ENCODE assay signal across 1 mouse cellular context in the genomic region with DNA sequence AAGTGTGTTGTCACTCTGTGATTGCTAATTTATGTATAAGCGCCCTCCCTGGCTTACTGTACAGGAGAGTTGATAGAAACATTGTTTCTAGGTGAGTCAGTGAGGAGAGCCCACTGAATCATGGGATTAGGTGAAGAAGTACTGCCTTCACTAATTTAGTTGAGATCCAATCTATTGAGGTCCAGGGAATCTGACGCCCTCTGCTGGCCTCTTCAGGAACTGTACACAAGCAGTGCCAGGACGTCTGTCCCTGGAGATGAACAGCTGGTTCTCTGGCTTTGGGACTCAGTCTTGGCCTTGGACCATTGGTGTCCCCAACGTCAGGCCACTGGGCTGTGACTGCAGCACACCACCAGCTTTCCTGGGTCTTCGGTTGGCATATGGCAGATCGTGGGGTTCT.
TF ChIP-seq lines count a peak whose summit lies in the region.

No protein-coding gene starts in this region.

TF ChIP-seq in MEL, 35 proteins besides CTCF, POLR2A, EP300 and RAD21 (continued from another document):
- no peak for TF ChIP-seq ZKSCAN1 (IDR thresholded peaks at IDR 0.05; ENCODE audit: low read depth, low read length)
- TF ChIP-seq MAZ (IDR thresholded peaks at IDR 0.05; ENCODE audit: low read depth, low read length): no peak
- no peak for TF ChIP-seq NELFE (IDR thresholded peaks at IDR 0.05; ENCODE audit: low read depth, low read length)
- TF ChIP-seq TAL1 (IDR thresholded peaks at IDR 0.05; ENCODE audit: low read length): no peak
- TF ChIP-seq JUND (IDR thresholded peaks at IDR 0.05; ENCODE audit: low read depth, low read length): 0 out of 2 replicates have a peak, but pooled peaks have one; percentile 28
- TF ChIP-seq GATA1 (IDR thresholded peaks at IDR 0.05; ENCODE audit: low read depth, low read length): 0 out of 2 replicates have a peak, but pooled peaks have one; percentile 35
- TF ChIP-seq KAT2A (conservative IDR thresholded peaks at IDR 0.05; ENCODE audit: low read depth, low read length): no peak
- TF ChIP-seq USF1 (IDR thresholded peaks at IDR 0.05; ENCODE audit: low read depth, low read length): no peak
- peak; percentile 29; the same call in 1 of the 2 replicates for TF ChIP-seq MAX (IDR thresholded peaks at IDR 0.05; ENCODE audit: low read length)
- no peak for TF ChIP-seq POLR2AphosphoS2 (IDR thresholded peaks at IDR 0.05; ENCODE audit: low read length)
- no peak for TF ChIP-seq ZMIZ1 (IDR thresholded peaks at IDR 0.05; ENCODE audit: low read depth, low read length)
- no peak for TF ChIP-seq GABPA (IDR thresholded peaks at IDR 0.05; ENCODE audit: low read depth, low read length)
- no peak for TF ChIP-seq ETS1 (IDR thresholded peaks at IDR 0.05; ENCODE audit: low read depth, low read length)
- TF ChIP-seq NRF1 (IDR thresholded peaks at IDR 0.05; ENCODE audit: insufficient read depth, low read depth, low read length, poor library complexity, severe bottlenecking): no peak
- TF ChIP-seq ZNF384 (IDR thresholded peaks at IDR 0.05; ENCODE audit: low read depth, low read length): no peak
